Mouse (Mus musculus): ENCODE results near the gene Tspan32. TPM values are rescaled to one million over a fixed set of nuclear protein-coding genes. Genes with fewer than 3 reads are reported as not detected.

Gene Tspan32
- polyA plus RNA-seq, 1 experiment from 2014 or later = 6.0 TPM

DNA sequence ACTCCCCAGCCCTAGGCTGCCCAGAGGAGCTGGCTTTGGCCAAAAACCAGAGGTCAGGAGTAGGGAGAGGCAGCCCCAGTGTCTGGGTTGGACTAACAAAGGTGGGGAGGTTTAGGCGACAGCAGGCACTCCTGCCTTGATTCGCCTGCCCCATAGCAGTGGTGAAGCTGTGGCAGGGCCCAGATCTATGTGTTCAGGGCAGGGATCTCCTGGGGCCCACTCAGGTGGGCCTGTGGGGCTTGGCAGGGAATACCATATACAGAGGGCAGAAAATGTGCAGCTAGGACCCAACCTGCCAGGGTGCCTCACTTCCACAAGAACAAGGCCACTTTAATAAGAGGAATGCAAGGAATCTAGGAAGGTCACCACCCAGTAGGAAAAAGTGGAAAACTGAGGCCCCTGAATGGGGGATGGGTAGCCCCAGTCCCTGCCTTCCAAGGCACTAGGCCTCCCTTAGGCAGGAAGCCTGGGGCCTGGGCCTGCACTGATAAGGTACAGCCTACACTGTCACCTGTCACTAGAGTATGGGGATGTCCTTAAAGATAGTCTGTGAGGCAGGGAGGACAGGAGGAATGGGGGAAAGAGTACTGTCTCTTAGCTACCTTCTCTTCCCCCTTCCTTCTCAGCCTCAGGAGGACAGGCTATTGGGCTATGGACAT, 1.4 kb downstream of the Tspan32 start:
- 0 out of 2 replicates have a peak, but pooled peaks have one; percentile 22 for ATAC-seq (ENCODE audit: insufficient read depth, low FRiP score)

DNA sequence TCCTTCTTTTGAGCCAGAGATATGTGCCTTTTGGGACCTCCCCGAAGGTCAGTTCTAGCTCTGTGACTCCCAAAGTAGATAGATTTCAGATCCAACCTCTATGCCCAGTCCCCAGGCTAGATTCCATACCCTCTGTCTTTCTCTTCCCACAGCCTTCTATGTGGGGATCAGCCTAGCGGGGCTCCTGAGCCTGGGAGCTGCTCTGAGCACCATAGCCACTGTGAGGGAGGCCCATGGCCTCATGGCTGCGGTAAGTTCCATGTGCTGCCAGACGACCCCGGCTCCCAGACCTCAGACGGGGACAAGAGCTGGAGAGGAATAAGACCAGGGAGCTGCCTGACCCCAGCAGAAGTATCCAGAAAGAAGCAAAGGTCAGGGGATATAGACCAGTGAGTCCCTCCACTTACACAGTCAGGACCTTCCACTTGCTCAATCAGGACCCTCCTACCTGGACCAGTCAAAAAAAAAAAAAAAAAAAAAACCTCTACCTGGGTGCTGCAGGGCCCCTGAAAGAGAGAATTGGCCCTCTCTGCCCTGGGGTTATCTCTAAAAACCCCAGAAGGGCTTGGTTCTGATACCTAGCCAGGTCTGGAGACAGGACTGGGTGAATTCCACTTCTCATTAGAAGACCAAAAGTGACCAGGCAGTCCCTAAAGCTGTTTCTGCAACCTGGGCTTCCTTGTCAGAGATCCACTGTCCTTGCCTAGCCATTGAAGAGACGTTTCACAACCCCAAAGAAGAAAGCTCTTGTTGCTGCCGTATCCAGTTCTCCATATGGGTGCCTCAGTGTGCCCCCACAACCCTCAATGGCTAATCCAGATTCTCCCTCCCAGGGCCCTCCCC, 2.1 kb downstream of the Tspan32 start:
- no peaks in the 10 kb centered on the region for H3K27me3 ChIP-seq (ENCODE audit: control insufficient read depth, insufficient read depth, low read length)
- H3K9ac ChIP-seq (ENCODE audit: low read length) = peak overlapping the region; percentile 12; the same call in 1 of the 2 replicates
- peaks cover 48% of the 10 kb centered on the region for H3K4me1 ChIP-seq (ENCODE audit: control insufficient read depth, insufficient read depth, low read length)
- 84% methylated on average over 8 of the region's 8 CpGs for whole genome bisulfite sequencing
- H3K27ac ChIP-seq (ENCODE audit: low read length) = no peak overlapping the region
- H3K9me3 ChIP-seq (replicated peaks; ENCODE audit: control insufficient read depth, low read length) = no peaks in the 10 kb centered on the region
- H3K4me2 ChIP-seq (ENCODE audit: low read depth, low read length) = no peak overlapping the region
- no peak for ATAC-seq (ENCODE audit: insufficient read depth, low FRiP score)
- H3K36me3 ChIP-seq (ENCODE audit: control insufficient read depth, insufficient read depth, low read length) = no peaks in the 10 kb centered on the region
- H3K4me3 ChIP-seq (replicated peaks; ENCODE audit: low read length) = no peak overlapping the region

More for the DNA sequence above, 1.4 kb downstream of the Tspan32 start:
- Histone ChIP-seq H3K36me3 (ENCODE audit: control insufficient read depth, insufficient read depth, low read length) (no peaks in the 10 kb centered on the region), H3K4me2 (ENCODE audit: low read depth, low read length) (no peak overlapping the region), H3K9ac (ENCODE audit: low read length) (peak overlapping the region; percentile 29; the same call in 1 of the 2 replicates), H3K27ac (ENCODE audit: low read length) (peak overlapping the region; percentile 26; the same call in 1 of the 2 replicates), H3K4me3 (replicated peaks; ENCODE audit: low read length) (peak overlapping the region; percentile 10; the same call in 1 of the 2 replicates), H3K27me3 (ENCODE audit: control insufficient read depth, insufficient read depth, low read length) (no peaks in the 10 kb centered on the region), H3K4me1 (ENCODE audit: control insufficient read depth, insufficient read depth, low read length) (peaks cover 41% of the 10 kb centered on the region), H3K9me3 (replicated peaks; ENCODE audit: control insufficient read depth, low read length) (no peaks in the 10 kb centered on the region)
- WGBS = 70% methylated on average over 2 of the region's 2 CpGs

DNA sequence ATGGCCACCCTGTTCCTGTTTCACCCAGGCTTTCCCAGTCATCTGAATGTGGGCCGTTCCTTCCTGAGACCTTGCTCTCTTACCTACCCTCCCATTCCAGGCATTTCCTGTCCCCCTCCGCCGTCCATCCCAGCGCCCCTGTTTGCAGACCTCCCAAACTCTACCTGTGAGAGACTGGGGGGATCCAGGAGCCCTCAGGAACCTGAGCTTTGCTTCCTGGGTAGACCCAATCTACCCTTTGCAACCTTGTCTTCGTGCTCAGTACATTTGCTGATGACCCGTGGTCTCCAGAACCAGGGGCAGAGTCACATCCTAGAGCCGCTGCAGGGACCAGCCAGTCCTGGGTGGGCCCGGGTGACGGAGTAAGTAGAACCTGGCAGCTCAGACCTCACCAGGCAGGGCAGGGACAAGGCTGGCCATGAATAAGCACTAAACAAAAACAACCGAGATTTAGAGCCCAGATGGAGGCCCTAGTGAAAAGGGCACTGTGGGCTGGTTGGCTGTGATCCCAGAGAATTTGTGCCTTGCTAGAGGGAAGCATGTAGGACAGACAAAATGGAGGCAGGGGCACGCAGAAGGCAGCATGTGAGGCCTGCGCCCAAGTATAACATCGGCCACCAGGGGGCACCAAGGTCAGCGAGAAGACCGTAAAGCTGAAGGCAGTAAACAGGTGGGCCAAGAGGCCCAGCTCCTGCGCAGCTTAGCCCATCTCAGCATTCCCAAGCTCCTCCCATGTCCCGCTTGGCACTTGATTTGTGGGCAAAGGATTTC, 2.9 kb downstream of the Tspan32 start:
- Histone ChIP-seq H3K4me1 (ENCODE audit: control insufficient read depth, insufficient read depth, low read length) (peaks cover 54% of the 10 kb centered on the region), H3K27me3 (ENCODE audit: control insufficient read depth, insufficient read depth, low read length) (no peaks in the 10 kb centered on the region), H3K9me3 (replicated peaks; ENCODE audit: control insufficient read depth, low read length) (no peaks in the 10 kb centered on the region), H3K4me3 (replicated peaks; ENCODE audit: low read length) (no peak overlapping the region), H3K36me3 (ENCODE audit: control insufficient read depth, insufficient read depth, low read length) (no peaks in the 10 kb centered on the region), H3K4me2 (ENCODE audit: low read depth, low read length) (peak overlapping the region; percentile 31), H3K9ac (ENCODE audit: low read length) (peak overlapping the region; percentile 62), H3K27ac (ENCODE audit: low read length) (peak overlapping the region; percentile 94)
- peak; percentile 71 for ATAC-seq (ENCODE audit: insufficient read depth, low FRiP score)
- WGBS = 38% methylated on average over 17 of the region's 17 CpGs

DNA sequence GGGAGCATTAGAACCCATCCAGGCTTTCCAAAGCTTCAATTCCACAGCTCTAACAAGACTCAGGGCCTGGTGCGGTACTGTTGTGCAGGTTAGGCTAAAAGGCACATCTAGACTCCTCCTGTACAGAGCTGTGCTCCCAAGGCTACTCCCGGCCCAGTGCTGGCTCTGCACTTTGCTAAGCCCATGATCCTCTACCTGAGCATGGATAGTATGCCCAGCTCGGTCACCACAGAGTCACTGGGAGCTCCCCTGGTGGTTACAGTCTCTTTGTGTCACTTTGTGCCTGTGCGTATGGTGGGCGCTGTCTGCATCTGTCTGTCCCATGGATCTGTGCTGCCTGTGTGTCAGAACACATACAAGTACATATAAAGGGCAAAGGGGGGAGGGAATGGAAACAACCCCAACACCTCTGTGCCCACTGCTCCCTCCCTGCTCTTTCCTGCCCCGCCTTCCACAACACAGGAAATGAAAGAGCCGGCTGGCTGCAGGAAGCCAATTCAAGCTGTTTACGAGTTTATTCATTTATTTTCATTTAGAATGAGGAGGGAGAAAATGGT, 3.6 kb downstream of the Tspan32 start:
- ATAC-seq (ENCODE audit: insufficient read depth, low FRiP score) = peak; percentile 45; the same call in 1 of the 2 replicates
- no peak overlapping the region for H3K4me3 ChIP-seq (replicated peaks; ENCODE audit: low read length)
- peak overlapping the region; percentile 94 for H3K27ac ChIP-seq (ENCODE audit: low read length)
- no peaks in the 10 kb centered on the region for H3K36me3 ChIP-seq (ENCODE audit: control insufficient read depth, insufficient read depth, low read length)
- H3K9ac ChIP-seq (ENCODE audit: low read length) = peak overlapping the region; percentile 51
- WGBS = 45% methylated on average over 8 of the region's 8 CpGs
- H3K4me1 ChIP-seq (ENCODE audit: control insufficient read depth, insufficient read depth, low read length) = peaks cover 54% of the 10 kb centered on the region
- H3K9me3 ChIP-seq (replicated peaks; ENCODE audit: control insufficient read depth, low read length) = no peaks in the 10 kb centered on the region
- H3K4me2 ChIP-seq (ENCODE audit: low read depth, low read length) = peak overlapping the region; percentile 31
- no peaks in the 10 kb centered on the region for H3K27me3 ChIP-seq (ENCODE audit: control insufficient read depth, insufficient read depth, low read length)

DNA sequence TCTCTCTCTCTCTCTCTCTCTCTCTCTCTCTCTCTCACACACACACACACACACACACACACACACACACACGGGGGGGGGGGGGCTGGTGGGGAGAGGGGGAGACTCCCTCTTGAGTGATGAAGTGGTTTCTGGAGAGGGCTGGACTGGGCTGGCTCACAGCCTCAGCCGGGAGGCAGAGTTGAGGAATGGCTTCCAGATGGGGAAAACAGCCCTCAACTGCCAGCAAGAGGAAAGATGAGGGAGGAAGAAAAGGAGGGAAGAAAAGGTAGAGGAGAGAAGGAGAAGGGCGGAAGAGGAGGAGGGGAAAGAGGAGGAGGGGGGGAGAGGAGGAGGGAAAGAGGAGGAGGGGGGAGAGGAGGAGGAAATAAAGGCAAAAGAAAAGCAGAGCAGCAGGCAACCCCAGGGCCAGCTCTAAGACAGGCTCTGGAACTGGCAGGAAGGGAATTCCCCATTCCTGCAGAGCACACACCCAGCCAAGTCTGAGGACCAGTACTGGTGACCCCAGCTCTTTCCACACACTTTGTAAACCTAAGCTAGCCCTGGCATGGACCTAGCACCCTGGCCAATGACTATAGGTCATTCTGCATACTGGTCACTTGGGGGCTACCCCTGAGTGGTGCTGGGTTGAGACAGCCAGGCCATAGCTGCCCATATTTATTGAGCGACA, 4.3 kb downstream of the Tspan32 start:
- peak; percentile 76 for ATAC-seq (ENCODE audit: insufficient read depth, low FRiP score)
- H3K27me3 ChIP-seq (ENCODE audit: control insufficient read depth, insufficient read depth, low read length) = no peaks in the 10 kb centered on the region
- H3K4me1 ChIP-seq (ENCODE audit: control insufficient read depth, insufficient read depth, low read length) = peaks cover 59% of the 10 kb centered on the region
- H3K36me3 ChIP-seq (ENCODE audit: control insufficient read depth, insufficient read depth, low read length) = no peaks in the 10 kb centered on the region
- no peaks in the 10 kb centered on the region for H3K9me3 ChIP-seq (replicated peaks; ENCODE audit: control insufficient read depth, low read length)
- peak overlapping the region; percentile 31 for H3K4me2 ChIP-seq (ENCODE audit: low read depth, low read length)
- 26% methylated on average over 3 of the region's 4 CpGs for WGBS
- H3K9ac ChIP-seq (ENCODE audit: low read length) = 0 out of 2 replicates have a peak overlapping the region, but pooled peaks have one; percentile 24
- H3K27ac ChIP-seq (ENCODE audit: low read length) = peak overlapping the region; percentile 94
- H3K4me3 ChIP-seq (replicated peaks; ENCODE audit: low read length) = no peak overlapping the region

DNA sequence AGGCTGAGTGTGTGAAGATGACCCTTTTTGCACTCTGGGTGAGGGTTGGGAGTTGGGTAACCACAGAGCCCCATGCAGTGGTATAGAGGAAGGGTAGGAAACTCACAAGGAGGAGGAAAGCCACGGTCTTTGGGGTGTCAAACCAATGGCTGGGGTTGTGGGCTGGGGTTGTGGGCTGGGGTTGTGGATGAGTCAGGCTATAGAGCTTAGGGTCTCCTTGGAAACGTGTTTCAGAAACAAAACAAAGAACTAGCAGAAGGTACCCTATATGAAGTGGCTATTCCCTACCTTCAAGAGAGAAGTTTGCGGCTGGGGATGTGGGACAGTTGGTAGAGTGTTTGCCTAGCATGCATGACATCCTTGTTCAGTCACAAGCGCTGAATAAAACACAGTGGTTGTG, 5.2 kb downstream of the Tspan32 start:
- Histone ChIP-seq H3K27me3 (ENCODE audit: control insufficient read depth, insufficient read depth, low read length) (no peaks in the 10 kb centered on the region), H3K27ac (ENCODE audit: low read length) (peak overlapping the region; percentile 94), H3K9ac (ENCODE audit: low read length) (no peak overlapping the region), H3K4me2 (ENCODE audit: low read depth, low read length) (no peak overlapping the region), H3K36me3 (ENCODE audit: control insufficient read depth, insufficient read depth, low read length) (no peaks in the 10 kb centered on the region), H3K4me1 (ENCODE audit: control insufficient read depth, insufficient read depth, low read length) (peaks cover 66% of the 10 kb centered on the region), H3K9me3 (replicated peaks; ENCODE audit: control insufficient read depth, low read length) (no peaks in the 10 kb centered on the region), H3K4me3 (replicated peaks; ENCODE audit: low read length) (no peak overlapping the region)
- no peak for ATAC-seq (ENCODE audit: insufficient read depth, low FRiP score)
- 77% methylated on average over 4 of the region's 4 CpGs for WGBS

DNA sequence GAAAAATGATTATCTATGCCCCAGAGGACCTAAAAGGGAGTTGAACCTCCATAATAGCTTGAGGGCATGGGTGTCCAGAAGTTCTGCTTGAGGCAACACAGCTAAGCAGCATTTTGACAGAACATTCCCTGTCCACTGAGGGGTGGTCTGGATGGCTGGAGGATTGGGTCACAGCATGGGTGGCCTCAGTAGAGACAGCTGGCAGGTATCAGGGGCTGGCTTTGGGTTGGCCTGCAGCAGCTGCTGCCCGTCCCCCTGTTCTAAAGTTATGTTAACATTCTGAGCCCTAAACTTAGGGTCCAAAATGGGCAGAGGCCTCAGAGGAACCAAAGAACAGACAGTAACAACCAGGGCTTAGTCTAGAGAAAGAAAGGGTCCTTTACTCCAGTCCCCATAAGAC, 6.4 kb downstream of the Tspan32 start:
- ATAC-seq (ENCODE audit: insufficient read depth, low FRiP score) = no peak
- H3K9me3 ChIP-seq (replicated peaks; ENCODE audit: control insufficient read depth, low read length) = no peaks in the 10 kb centered on the region
- H3K4me2 ChIP-seq (ENCODE audit: low read depth, low read length) = no peak overlapping the region
- H3K9ac ChIP-seq (ENCODE audit: low read length) = no peak overlapping the region
- 55% methylated on average over 1 of the region's 1 CpGs for WGBS
- H3K27ac ChIP-seq (ENCODE audit: low read length) = peak overlapping the region; percentile 66; the same call in 1 of the 2 replicates
- peaks cover 67% of the 10 kb centered on the region for H3K4me1 ChIP-seq (ENCODE audit: control insufficient read depth, insufficient read depth, low read length)
- H3K27me3 ChIP-seq (ENCODE audit: control insufficient read depth, insufficient read depth, low read length) = no peaks in the 10 kb centered on the region
- H3K4me3 ChIP-seq (replicated peaks; ENCODE audit: low read length) = no peak overlapping the region
- H3K36me3 ChIP-seq (ENCODE audit: control insufficient read depth, insufficient read depth, low read length) = no peaks in the 10 kb centered on the region

DNA sequence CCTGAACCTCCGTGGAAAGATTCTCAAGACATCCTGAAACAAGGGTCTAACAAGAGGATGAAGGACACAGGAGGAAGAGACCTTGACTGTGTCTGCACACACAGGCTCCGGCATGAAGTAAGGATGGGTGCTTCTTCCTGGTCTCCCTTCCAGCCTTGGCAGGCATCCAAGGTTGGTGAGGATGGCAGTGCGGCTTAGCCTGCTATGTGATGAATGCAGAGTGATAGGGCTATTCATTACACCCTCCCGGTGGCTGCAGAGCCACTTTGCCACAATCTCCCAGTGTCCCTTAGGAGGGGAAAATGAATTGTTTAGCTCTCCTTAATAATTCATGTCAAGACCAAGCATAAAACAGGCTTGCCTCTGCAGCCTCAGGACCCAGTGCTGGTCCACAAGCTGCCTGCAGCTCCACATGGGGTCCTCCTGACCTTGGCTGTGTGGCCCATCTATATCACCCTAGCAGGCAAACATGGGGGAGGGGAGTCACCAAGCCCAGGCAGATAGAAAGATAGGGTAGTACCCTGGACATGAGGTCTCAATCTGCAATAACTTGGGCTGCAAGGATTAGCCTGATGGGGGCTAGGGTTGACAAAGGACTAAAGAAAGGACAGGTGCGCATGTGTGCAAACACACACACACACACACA, 7.5 kb downstream of the Tspan32 start:
- WGBS = 43% methylated on average over 5 of the region's 5 CpGs
- Histone ChIP-seq H3K27me3 (ENCODE audit: control insufficient read depth, insufficient read depth, low read length) (no peaks in the 10 kb centered on the region), H3K9me3 (replicated peaks; ENCODE audit: control insufficient read depth, low read length) (no peaks in the 10 kb centered on the region), H3K4me2 (ENCODE audit: low read depth, low read length) (no peak overlapping the region), H3K9ac (ENCODE audit: low read length) (no peak overlapping the region), H3K4me3 (replicated peaks; ENCODE audit: low read length) (no peak overlapping the region), H3K36me3 (ENCODE audit: control insufficient read depth, insufficient read depth, low read length) (no peaks in the 10 kb centered on the region), H3K4me1 (ENCODE audit: control insufficient read depth, insufficient read depth, low read length) (peaks cover 75% of the 10 kb centered on the region), H3K27ac (ENCODE audit: low read length) (peak overlapping the region; percentile 66; the same call in 1 of the 2 replicates)
- ATAC-seq (ENCODE audit: insufficient read depth, low FRiP score) = no peak
